Mouse (Mus musculus): ENCODE data around the gene Srrm4.

Srrm4 gene

DNA sequence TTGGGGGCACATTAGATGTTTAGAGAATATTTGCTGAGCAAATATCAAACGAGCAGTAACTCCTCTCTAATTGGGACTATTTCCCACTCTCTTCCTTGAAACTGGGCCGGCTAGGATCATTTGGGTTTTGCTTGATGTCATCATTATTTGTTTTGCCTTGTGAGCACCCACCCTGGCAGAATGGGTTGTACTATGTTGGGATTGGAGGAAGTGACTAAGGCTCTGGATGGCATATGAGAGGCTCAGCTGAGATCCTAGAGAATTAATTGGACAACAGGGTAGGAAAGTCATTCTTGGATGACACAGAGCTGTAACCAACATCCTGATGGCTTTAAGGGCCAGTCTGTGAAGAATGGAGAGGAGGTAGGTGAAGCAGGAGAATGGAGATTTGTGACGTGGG is 185.1 kb downstream of the Srrm4 start:
- DNase-seq (ENCODE audit: low read depth) = no peak

DNA sequence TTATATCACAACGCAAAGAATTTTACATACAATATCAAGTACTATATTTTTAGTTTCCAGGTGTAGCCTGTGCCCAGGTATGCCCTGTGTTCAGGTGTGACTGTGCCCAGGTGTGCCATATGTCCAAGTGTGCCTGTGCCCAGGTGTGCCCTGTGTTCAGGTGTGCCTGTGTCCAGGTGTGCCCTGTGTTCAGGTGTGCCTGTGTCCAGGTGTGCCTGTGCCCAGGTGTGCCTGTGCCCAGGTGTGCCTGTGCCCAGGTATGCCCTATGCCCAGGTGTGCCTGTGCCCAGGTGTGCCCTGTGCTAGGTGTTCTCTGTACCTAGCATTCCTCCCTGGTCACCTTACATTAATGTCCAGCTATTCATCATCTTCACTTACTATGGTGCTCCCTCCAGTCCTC is 185.7 kb downstream of the Srrm4 start:
- DNase-seq (ENCODE audit: low read depth) = no peak

GRCm38 (mm10) chr5:116404063-116404462 is 187.6 kb downstream of the Srrm4 start:
- no peak for DNase-seq (ENCODE audit: low read depth)

DNA sequence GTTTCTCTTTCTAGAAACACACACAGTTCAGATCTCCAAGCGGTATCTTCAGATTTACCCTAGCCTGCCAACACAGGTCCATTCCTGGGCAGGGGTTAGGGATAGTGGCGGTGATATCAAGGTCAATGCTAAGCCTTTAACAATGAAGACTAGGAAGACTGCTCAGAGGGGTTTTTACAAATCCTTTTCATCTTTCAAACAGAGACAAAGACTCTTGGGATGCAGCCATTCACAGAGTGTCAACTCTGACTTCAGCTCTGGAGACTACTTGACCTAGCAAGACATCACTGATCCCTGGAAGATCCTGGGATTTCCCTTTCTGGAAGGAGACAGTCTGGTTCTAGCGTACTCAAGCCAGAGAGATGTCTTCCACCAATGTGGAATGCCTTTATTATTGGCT is 190.8 kb downstream of the Srrm4 start:
- DNase-seq (ENCODE audit: low read depth) = no peak

DNA sequence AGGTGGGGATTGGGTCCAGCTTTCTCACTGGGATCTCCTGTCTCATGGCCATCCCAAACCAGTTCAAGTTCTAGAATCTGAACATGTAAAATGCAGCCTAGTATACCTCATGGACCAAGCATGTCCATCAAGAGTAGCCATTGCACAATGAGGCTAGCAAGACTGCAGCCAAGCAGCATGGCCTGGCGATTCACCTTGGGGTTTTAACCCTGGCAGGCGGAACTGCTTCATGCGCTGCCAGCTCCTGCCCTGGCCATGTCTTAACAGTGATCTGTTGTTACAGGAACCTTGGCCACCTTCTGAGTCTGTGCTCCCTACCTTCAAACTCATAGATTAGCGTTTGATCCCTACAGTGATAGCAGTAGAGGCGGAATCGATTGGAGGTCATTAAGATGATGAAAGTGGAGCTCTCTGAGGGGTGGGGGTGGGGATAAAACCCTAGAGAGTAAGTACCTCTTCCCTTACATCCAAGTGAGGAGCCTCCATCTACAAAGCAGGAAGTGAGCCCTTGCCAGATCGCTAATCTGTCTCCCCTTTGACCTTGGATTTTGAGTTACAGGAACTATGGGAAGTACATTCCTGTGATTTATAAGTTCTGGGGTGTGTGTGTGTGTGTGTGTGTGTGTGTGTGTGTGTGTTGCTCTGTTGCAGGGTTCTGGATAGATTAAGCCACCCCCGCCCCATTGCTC is 191.4 kb downstream of the Srrm4 start:
- no peak for DNase-seq (ENCODE audit: low read depth)

- DNase-seq (ENCODE audit: low read depth) = no peak
Observed at GRCm38 (mm10) chr5:116396104-116396503, 195.5 kb downstream of the Srrm4 start.

- DNase-seq (ENCODE audit: low read depth) = no peak
Observed at GRCm38 (mm10) chr5:116392603-116393002, 199.0 kb downstream of the Srrm4 start.

GRCm38 (mm10) chr5:116389856-116390542 is 201.6 kb downstream of the Srrm4 start:
- no peak for DNase-seq (ENCODE audit: low read depth)

DNA sequence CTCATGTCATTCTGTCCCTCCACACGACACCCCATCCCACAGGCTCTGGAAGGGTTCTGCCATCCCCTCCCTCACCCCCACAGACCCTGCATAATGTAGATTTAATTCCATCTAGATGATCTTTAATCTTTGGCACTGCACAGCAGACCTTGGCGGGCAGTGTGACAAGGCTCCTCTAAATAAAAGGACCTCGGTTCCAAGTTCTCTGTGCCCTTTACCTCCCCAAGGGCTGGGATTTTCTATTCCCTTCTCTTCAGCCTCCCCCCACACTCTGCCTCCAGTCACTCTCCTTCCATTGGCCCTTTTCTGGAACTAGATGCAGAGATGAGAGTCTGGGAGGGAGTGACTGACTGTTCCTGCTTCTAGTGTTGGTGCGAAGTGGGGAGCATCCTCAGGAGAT is 202.3 kb downstream of the Srrm4 start:
- DNase-seq (ENCODE audit: low read depth) = no peak

All from naive thymus-derived CD4-positive, alpha-beta T cell, adult 2 months (primary cell).